Mouse (Mus musculus) leukemia stem cell, adult 10-12 weeks (primary cell): Measurements from ENCODE around the gene Tmeff1. TPM values are rescaled to one million over a fixed set of nuclear protein-coding genes. Genes with fewer than 3 reads are reported as not detected.

Source experiments
- polyA plus RNA-seq: library from polyadenylated mRNA; stranded (reverse); fragments of >175 nt; gene quantifications from 2 replicates; pipeline ENCODE4 v1.2.3, GENCODE M21; 2012; ENCODE audit warnings: low replicate concordance

The Tmeff1 gene
- 0.18 TPM in 1 of 2 replicates, not detected in the other for polyA plus RNA-seq

DNA sequence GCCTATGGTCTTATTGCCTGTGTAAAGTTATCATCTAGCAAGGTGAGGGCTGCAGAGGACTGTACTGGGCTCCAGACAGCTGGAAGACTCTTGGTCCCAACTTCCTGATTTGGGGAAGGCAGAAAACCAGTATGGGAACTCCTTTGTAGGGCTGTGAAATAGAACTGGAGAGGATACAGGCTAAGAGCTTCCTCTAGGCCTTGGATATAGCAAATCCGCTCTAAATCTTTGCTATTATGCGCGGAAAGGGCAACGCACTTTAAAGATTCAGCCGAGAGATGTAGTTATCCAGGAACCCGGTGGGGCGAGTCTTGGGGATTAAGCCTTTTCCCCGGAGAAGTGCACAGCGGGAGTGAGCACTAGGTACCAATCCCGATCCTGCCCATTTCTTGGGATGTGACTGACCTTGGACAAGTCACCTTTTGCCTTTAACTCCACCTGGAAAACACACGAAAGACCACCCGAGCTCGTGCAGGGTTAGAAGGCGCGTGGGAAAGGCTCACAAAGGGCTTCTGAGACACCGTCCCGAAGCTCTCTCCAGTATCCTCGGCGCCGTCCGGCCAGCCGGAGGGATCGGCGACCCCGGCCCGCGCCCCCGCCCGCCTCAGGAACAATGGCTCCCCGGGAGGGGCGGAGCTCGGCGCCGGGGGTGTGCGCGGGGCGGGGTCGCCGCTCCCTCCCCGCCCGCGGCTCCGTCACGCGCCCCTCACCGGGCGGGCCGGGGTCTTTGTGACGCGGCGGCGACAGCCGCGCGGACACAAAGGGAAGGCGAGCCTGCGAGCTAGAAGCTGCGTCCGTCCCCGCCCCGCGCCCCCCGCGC, at the start of gene Tmeff1:
TSS of gene Tmeff1 (plus strand) at position 754 of the 820 bp plus-strand sequence.

DNA sequence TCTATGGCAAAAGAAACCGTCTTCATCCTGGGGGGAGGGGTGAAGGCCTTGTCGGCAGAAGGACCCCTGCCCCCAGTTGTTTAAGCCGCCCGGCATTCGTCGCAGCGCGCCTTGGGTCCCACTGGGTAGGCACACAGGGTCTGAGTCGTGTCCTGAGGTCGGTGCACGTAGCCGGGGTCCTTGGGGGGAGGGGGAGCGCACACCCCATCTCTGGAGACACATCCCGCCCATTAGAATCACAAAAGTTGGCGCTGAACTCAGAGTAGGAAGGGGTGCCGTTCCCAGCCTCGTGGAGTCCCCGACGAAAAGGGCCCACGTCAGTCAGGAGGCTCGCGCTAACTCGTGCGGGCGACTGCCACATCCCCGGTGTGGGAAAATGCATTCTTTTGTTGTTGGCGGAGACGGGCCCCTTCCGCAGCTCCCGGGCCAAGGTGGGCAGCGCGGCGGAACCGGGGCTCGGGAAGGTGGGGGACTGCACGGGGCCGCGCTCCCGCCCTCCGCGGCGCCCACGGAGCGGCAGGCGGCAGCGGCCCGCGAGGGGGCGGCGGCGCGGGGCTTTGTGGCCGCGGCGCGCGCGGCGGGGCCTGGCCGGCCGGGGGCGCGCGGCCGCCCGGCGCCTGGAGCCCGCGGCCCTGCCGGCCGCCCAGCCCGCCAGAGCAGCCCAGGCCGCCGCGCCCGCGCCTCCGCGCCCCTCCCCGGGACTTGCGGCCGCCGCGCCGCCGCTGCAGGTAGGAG, 45.0 kb upstream of the Tmeff1 start, which contains the start of gene Msantd3:
TSS of gene Msantd3 (plus strand) at position 95 of the 735 bp plus-strand sequence.

GRCm38 (mm10) chr4:48663271-48663670, 78.3 kb downstream of the Tmeff1 start, which contains the start of gene Cavin4:
TSS of gene Cavin4 (plus strand) at chr4:48663514.

Other genes starting within 250 kb of the Tmeff1 start
- 6.7 and 13.1 TPM in 2 replicates for gene Tex10, start 111.7 kb upstream of the Tmeff1 start, polyA plus RNA-seq
- gene Msantd3, start 45.2 kb upstream of the Tmeff1 start, polyA plus RNA-seq = not detected in 2 replicates
- not detected in 2 replicates for gene Cavin4, start 78.3 kb downstream of the Tmeff1 start, polyA plus RNA-seq